Mouse (Mus musculus) ES-Bruce4 (cell line): ENCODE measurements around the gene Atg10. TPM values are rescaled to one million over a fixed set of nuclear protein-coding genes. Genes with fewer than 3 reads are reported as not detected.
A peak's percentile ranks its signal among the peaks of the same experiment; 100 is the strongest.
"Not testable (repeated sequence)": the region's sequence is repeated elsewhere in the genome, so short reads cannot be mapped to it uniquely, and the experiment has no call there.

Experiments used
- H3K27ac ChIP-seq: 2 replicates; pipeline ENCODE4 v1.5.1; 2012; ENCODE audit warnings: low read length, inconsistent platforms; ENCODE audit not compliant: insufficient read depth
- H3K27me3 ChIP-seq: 2 replicates; pipeline ENCODE4 v1.6.1; 2012; ENCODE audit warnings: mild to moderate bottlenecking, low read length, inconsistent platforms; ENCODE audit not compliant: control insufficient read depth, poor library complexity, insufficient read depth, severe bottlenecking
- H3K36me3 ChIP-seq: 2 replicates; pipeline ENCODE4 v1.6.1; 2012; ENCODE audit warnings: inconsistent platforms, mild to moderate bottlenecking, low read length, moderate library complexity; ENCODE audit not compliant: control insufficient read depth, poor library complexity, insufficient read depth, severe bottlenecking
- H3K4me1 ChIP-seq: one replicate; pipeline ENCODE4 v1.8.1; 2011; ENCODE audit warnings: low read length; ENCODE audit not compliant: control insufficient read depth, insufficient read depth
- H3K4me3 ChIP-seq: 2 replicates; pipeline ENCODE4 v1.5.1; 2011; ENCODE audit warnings: low read depth, mild to moderate bottlenecking, low read length
- H3K9ac ChIP-seq: 2 replicates; pipeline ENCODE4 v1.6.1; 2012; ENCODE audit warnings: low read depth, mild to moderate bottlenecking, inconsistent platforms; ENCODE audit not compliant: poor library complexity, severe bottlenecking
- H3K9me3 ChIP-seq: replicated peaks from 2 replicates; pipeline ENCODE4 v1.6.1; 2012; ENCODE audit warnings: mild to moderate bottlenecking, low read length, inconsistent platforms; ENCODE audit not compliant: control insufficient read depth, poor library complexity, insufficient read depth, severe bottlenecking
- CTCF ChIP-seq: IDR thresholded peaks from one replicate; pipeline ENCODE4 v1.8.1; 2011; ENCODE audit warnings: low read depth, low read length
- EP300 ChIP-seq: IDR thresholded peaks from 2 replicates; pipeline ENCODE4 v1.6.1; 2011; ENCODE audit warnings: low read depth, low read length; ENCODE audit not compliant: insufficient read depth
- POLR2A ChIP-seq: IDR thresholded peaks from one replicate; pipeline ENCODE4 v1.8.1; 2011; ENCODE audit warnings: low read length; ENCODE audit not compliant: insufficient read depth
- polyA plus RNA-seq: library from polyadenylated mRNA; stranded (reverse); fragments of >200 nt; gene quantifications from 2 replicates; pipeline ENCODE4 v1.2.4, GENCODE M21; 2011; ENCODE audit warnings: low read depth; ENCODE audit not compliant: missing spikeins, insufficient read depth, insufficient read length

Gene Atg10
- 2.1 and 3.1 TPM in 2 replicates for polyA plus RNA-seq

DNA sequence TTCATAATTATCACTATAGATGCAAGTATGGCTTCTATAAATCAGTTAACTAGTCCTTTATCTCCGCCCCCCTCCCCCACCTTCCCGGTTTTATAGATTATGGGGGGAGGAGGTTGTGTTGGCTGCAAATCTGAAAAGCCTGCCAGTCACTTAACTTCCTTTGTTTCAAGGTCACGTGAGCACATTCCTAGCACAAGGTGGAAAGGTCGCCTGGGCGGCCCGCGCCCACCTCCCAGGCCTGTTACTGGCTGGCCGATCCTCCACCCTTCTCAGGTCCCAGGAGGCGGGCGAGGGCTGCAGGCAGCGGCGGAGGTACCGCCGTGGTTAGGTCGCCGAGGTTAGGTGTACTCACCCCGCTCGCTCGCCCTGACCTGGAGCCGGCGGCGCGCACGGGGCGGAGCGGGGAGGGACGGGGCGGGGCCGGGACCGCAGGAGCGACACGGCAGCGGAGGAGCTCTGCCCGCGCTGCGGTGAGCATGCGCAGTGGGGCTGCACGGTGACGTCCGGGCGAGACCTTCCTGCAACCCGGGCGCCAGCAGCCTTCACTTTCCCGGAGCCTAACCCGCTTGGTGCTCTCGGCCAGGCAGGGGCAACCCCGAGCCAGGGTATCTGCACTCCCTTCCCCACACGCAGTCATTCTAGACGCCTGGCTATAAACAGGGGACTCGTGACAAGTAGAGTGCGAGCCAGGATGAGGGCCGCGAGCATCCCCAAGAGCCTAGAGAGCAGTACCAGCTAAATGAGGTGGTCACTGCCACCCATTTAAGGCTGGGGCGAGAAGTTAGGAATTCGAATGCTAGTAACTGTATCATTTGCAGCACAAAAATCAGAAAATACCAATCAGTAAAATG, at the start of gene Atg10:
Atg10 (minus strand) TSS at position 382 of the 851 bp plus-strand sequence.
- Histone ChIP-seq H3K36me3 (no peaks in the 10 kb centered on the region), H3K9me3 (no peaks in the 10 kb centered on the region), H3K27ac (peak within 1 kb of the TSS; percentile 98), H3K27me3 (no peaks in the 10 kb centered on the region), H3K9ac (peak within 1 kb of the TSS; percentile 57), H3K4me1 (no peaks in the 10 kb centered on the region), H3K4me3 (peak within 1 kb of the TSS; percentile 80)
- TF ChIP-seq POLR2A = peak; percentile 33
- TF ChIP-seq EP300 = 0 out of 2 replicates have a peak, but pooled peaks have one; percentile 66
- no peak for TF ChIP-seq CTCF

GRCm38 (mm10) chr13:91252406-91252805, 28.6 kb upstream of the Atg10 start:
- TF ChIP-seq EP300 = no peak
- no peak for TF ChIP-seq CTCF
- TF ChIP-seq POLR2A = no peak
- Histone ChIP-seq H3K4me3 (no peak overlapping the region), H3K4me1 (no peaks in the 10 kb centered on the region), H3K27ac (no peak overlapping the region), H3K36me3 (no peaks in the 10 kb centered on the region), H3K9me3 (no peaks in the 10 kb centered on the region), H3K27me3 (no peaks in the 10 kb centered on the region), H3K9ac (no peak overlapping the region)

DNA sequence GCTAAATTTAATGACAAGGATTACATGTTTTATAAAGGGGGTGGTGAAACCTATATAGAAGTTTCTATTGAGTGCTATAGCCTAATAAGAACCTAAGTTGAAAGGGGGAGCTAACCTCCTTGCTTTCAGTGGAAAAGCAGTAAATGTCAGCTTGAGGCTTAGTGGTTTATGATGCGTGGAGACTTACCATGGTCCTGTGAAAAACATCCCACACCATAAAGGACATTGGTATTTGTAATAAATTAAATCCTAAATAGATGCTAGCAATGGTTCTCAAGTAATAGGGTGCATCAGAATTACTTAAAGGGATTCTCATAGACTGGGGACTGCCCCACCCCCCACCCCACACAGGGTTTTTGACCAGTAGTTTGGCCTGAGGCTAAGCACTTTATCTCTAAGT, 27.9 kb upstream of the Atg10 start:
- TF ChIP-seq POLR2A = no peak
- TF ChIP-seq CTCF = no peak
- no peak for TF ChIP-seq EP300
- Histone ChIP-seq H3K36me3 (no peaks in the 10 kb centered on the region), H3K9ac (no peak overlapping the region), H3K4me1 (no peaks in the 10 kb centered on the region), H3K4me3 (no peak overlapping the region), H3K9me3 (no peaks in the 10 kb centered on the region), H3K27me3 (no peaks in the 10 kb centered on the region), H3K27ac (no peak overlapping the region)

DNA sequence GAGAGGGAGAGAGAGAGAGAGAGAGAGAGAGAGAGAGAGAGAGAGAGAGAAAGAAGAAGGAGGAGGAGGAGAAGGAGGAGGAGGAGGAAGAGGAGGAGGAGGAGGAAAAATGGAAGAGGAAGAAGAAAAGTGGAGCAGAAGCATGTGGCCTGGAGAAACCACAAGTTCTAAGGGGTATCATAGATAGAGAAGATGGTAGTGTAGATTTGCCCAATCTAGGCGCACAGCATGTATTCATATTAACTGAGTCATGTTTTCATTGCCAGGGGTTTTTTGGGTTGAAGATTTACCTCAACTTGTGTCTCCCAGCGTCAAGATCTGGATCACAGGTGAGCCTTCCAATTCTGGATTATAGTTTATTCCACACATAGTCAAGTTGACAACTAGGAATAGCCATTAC, 26.3 kb upstream of the Atg10 start:
- H3K4me3 ChIP-seq, H3K4me1 ChIP-seq, H3K9ac ChIP-seq, H3K9me3 ChIP-seq, H3K27ac ChIP-seq, H3K36me3 ChIP-seq, H3K27me3 ChIP-seq: not testable (repeated sequence)

DNA sequence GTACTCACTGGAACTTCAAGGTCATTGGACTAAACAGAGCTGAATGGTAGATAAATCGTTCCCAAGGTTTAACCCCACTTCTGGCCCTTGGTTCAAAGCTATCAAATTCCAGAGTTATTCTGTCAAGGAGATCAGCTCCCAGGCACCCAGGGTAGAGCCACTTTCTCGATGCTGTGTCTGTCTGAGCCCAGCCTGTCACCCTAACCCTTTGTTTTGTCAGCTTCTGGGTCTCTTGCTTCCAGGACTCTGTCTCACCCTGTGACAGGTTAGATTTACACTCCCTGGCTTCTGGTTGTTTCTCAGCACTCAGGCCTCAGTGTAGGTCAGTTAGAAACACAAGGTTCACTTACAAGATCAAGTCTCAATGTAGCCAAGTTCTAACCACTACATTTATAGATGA, 22.7 kb upstream of the Atg10 start:
- no peak overlapping the region for H3K4me3 ChIP-seq
- no peak overlapping the region for H3K9ac ChIP-seq
- no peak for TF ChIP-seq EP300
- no peaks in the 10 kb centered on the region for H3K9me3 ChIP-seq
- H3K27me3 ChIP-seq = no peaks in the 10 kb centered on the region
- no peak overlapping the region for H3K27ac ChIP-seq
- no peaks in the 10 kb centered on the region for H3K4me1 ChIP-seq
- no peaks in the 10 kb centered on the region for H3K36me3 ChIP-seq

- TF ChIP-seq CTCF (no peak), POLR2A (no peak), EP300 (no peak)
Measured at GRCm38 (mm10) chr13:91237976-91238375, 14.2 kb upstream of the Atg10 start.

More at GRCm38 (mm10) chr13:91237976-91238375, 14.2 kb upstream of the Atg10 start:
- no peaks in the 10 kb centered on the region for H3K27me3 ChIP-seq
- no peak overlapping the region for H3K27ac ChIP-seq
- no peaks in the 10 kb centered on the region for H3K4me1 ChIP-seq
- H3K36me3 ChIP-seq = no peaks in the 10 kb centered on the region
- H3K9ac ChIP-seq = no peak overlapping the region
- H3K4me3 ChIP-seq = no peak overlapping the region
- H3K9me3 ChIP-seq = peaks cover 2% of the 10 kb centered on the region; the same call in 1 of the 2 replicates
